Mouse (Mus musculus) testis, adult 2 months (tissue): Measurements from ENCODE around the gene Gm42421.
A peak's percentile ranks its signal among the peaks of the same experiment; 100 is the strongest.

Source experiments
- CTCF ChIP-seq: fragments of 200-500 bp; IDR thresholded peaks from 2 replicates; pipeline ENCODE4 v1.5.1; 2012; ENCODE audit warnings: low read depth, mild to moderate bottlenecking, inconsistent platforms, low read length, moderate library complexity; ENCODE audit not compliant: control insufficient read depth, insufficient read depth, insufficient replicate concordance
- POLR2A ChIP-seq: fragments of 200-500 bp; IDR thresholded peaks from 2 replicates; pipeline ENCODE4 v1.6.1; 2012; ENCODE audit warnings: low read depth, mild to moderate bottlenecking, inconsistent platforms, low read length, moderate library complexity; ENCODE audit not compliant: control insufficient read depth

GRCm38 (mm10) chr5:143909417-143910400 is 18.3 kb upstream of the Gm42421 start, which contains the start of the genes Aimp2 and Pms2:
- TF ChIP-seq CTCF: peak; percentile 21; the same call in 1 of the 2 replicates
- TF ChIP-seq POLR2A: peak; percentile 69
